Mouse (Mus musculus): ENCODE data around the gene Ntrk2.
A peak's percentile ranks its signal among the peaks of the same experiment; 100 is the strongest.

Ntrk2 gene

DNA sequence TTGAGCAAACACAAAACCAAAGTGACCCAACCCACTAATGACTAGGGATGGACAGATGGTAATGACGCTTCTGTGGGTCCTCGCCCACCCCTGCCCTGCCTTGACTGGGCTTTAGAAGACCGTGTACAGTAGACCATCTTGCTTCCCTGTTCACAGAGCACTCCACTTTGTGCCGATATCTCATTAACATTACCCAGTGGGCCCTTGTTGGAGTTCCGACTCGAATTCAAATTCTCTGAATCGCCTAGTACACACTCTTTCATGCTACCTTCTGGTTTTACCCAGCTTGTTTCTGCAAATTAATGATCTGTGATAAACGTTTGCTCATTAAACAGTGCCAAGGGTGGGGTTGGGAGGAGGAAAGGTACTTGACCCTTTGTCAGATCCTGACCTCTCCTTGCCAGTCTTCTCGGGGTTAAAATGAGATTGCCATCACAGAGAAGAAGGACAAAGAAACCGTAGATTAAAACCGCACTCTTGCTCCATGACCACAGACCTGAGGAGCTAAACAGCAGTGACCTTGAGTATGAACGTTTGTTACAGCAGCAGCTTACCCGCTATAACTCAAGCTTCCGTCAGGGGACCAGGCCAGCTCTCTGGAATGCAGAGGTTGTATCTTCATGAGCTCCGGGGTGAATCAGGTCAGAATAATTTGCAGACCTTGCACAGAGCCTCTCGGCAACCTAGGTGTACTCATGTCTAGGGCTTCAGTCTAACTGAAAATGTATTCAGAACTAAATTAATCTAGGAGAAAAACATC, 234.0 kb downstream of the Ntrk2 start:
- DNase-seq (ENCODE audit: low read depth, low spot score), result no peak

DNA sequence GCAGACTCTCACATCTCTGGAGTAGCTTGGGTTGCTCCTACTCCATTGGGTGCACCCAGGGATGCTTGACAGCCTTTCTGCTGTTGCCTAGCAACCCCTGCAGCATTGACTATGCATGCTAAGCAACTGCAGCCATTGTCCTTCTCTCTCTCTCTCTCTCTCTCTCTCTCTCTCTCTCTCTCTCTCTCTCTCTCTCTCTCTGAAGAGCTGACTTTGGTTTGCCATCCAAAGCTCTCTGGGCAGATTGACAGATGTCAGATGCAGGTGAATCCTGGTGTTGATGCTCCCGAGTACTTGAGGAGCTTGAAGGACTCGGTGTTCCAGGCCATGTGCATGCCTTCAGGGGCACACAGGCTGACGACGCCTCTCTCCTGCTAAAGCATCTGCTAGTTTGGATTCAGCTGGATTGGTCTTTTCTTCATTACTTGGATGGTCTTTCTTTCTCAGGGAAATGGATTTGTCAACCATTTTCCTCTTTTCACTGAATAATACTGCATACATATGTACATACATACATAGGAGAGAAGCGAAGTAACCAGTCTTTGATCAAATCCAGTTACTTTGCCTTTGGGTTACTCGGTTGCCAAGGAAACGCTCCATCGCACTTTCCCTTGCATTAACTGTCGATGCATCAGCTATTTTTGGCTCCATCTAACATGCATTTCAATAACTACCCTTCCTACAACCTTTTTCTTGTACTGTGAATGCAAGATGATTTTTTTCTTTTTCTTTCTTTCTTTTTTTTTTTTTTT, 234.8 kb downstream of the Ntrk2 start:
- no peak for DNase-seq (ENCODE audit: low read depth, low spot score)

DNA sequence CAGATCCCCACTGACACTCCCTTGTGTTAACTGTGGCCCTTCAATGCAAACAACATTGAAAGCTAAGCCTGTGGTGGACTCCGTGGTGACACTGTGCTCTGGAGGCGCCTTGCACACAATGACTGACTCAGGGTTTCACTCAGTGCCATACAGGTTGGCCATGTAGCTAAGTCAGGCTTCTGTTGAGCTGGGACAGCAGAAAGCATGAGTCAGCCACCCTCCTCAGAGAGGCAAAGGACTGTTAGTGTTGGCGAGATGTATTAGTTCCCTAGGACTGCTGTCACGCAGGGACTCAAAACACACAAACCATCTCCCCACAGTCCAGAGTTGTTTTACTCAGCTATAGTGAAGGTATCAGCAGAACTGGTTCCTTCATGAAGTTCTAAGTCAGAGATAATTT, 245.8 kb downstream of the Ntrk2 start:
- DNase-seq (ENCODE audit: low read depth, low spot score), result no peak

DNA sequence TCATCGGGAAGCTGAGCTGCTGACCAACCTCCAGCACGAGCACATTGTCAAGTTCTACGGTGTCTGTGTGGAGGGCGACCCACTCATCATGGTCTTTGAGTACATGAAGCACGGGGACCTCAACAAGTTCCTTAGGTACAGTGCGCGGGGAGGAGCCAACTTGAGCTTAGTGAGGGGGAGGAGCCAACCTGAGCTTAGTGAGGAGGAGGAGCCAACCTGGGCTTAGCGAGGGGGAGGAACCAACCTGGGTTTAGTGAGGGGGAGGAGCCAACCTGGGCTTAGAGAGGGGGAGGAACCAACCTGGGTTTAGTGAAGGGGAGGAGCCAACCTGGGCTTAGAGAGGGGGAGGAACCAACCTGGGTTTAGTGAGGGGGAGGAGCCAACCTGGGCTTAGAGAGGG, 248.0 kb downstream of the Ntrk2 start:
- DNase-seq (ENCODE audit: low read depth, low spot score), result peak; percentile 51

DNA sequence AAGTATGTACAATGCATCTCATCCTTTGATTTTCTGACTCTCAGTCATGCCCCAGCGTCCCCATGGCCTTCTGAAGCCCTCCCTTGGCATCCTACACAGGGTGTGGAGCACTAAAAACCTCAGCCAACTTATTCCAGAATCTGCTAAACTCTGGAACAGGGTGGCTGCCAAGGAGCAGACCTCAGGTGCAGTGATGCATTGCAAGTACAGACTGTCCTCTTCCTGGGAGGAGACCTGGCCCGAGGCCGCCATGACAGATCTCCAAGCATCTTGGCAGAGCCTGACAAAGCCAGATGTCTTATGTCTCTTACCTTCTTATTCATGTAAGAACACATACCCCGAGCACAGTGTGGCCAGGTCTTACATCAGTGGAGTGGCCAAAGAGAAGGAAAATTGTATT, 250.5 kb downstream of the Ntrk2 start:
- DNase-seq (ENCODE audit: low read depth, low spot score), result no peak

DNA sequence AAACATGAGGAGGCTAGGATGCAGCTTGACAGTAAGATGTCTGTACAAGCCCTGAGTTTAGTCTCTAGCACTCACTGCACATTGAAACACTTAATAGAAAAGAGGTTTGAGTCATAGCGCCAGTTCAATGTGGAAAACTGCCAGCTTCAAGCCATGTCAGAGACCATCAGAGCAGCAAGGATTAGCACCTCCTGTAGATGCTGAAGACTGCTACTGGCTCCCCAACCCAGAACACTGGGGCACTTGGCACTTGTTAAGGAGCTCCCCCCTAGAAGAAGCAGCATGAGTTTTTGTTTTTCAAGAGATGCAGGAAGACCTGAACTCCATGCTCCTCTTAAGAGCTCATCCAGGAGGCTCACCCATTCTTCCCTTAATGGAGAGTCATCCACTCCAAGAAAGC, 251.5 kb downstream of the Ntrk2 start:
- no peak for DNase-seq (ENCODE audit: low read depth, low spot score)

DNA sequence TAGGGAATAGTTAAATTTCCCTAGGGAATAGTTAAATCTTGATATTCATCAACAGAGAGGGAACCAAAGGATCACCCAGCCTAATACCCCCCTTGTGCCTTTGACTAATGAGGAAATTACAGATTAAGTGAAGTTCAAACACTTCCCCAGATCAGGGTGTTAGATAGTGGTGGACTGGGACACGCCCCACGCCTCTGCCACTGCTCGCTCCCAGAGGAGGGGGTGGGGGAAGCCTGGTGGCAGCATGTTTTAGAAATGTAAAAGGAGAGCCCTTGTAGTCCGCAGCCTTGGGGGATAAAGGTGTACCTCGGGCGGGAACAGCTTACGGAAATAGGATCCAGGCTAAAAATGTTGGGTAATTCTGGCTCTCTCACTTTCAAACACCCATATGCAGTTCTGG, 252.7 kb downstream of the Ntrk2 start:
- peak; percentile 65 for DNase-seq (ENCODE audit: low read depth, low spot score)

DNA sequence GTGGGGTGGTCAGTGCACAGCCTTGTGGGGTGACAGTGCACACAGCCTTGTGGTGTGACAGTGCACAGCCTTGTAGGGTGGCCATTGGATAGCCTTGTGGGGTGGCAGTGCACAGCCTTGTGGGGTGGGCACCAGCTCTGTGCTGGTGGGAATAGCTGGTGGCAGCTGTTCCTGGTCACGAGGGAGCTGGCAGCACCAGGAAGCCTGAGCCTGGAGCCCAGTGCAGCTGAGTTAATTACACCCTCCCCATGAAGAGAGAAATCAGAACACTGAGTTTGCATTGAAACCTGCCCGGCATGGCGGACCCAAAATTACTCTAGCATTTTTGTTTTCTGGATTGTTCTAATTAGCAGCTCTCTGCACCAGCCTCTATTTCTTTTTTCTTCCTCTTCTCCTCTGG, 259.3 kb downstream of the Ntrk2 start:
- no peak for DNase-seq (ENCODE audit: low read depth, low spot score)

DNA sequence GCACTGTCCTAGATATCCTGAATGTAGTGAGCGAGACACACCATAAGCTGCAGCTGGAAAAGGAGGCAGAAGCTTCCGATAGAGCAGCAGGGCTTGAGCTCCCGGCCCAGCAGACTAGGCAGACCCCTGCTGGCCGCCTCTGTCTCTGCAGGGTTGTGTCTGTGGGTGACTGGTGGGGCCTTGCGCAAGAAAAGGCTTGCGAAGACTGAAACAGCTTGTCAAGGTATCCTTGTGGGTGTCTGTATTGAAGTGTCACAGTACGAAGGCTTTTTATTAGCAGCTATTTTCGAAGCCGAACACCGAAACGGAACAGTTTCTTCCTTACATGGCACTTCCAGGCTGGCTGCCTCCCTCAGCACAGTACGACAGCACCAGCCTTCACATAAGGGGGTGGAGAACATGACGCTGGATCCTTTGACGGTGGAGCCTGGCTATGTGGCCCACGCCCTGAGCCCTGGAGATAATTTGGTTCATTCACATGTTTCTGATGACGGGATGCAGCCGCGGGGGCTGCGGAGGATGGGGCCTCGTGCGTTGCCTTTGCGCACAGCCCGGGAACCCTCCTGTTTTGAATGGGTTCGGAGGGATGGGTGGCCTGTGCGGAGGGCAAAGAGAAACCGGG, 267.4 kb downstream of the Ntrk2 start:
- peak; percentile 77 for DNase-seq (ENCODE audit: low read depth, low spot score)

DNA sequence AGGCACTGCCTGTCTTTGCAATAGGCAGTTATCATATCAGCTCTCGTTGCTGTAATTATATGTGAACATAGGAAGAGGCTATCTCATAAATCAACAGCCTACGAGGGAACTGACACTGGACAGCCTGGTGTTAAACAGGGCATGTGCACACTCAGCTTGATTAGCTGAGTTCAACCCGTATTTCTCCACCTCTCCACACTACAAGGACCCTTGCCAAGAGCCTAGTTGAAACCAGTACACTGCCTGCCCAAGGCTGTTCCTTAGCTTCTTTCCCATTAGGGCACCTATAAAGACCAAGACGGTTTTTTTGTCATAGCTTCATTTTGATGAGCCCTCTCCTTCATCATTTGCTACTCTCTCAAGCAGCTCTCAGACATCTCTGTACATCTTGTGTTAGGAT, 270.1 kb downstream of the Ntrk2 start:
- DNase-seq (ENCODE audit: low read depth, low spot score), result no peak

DNA sequence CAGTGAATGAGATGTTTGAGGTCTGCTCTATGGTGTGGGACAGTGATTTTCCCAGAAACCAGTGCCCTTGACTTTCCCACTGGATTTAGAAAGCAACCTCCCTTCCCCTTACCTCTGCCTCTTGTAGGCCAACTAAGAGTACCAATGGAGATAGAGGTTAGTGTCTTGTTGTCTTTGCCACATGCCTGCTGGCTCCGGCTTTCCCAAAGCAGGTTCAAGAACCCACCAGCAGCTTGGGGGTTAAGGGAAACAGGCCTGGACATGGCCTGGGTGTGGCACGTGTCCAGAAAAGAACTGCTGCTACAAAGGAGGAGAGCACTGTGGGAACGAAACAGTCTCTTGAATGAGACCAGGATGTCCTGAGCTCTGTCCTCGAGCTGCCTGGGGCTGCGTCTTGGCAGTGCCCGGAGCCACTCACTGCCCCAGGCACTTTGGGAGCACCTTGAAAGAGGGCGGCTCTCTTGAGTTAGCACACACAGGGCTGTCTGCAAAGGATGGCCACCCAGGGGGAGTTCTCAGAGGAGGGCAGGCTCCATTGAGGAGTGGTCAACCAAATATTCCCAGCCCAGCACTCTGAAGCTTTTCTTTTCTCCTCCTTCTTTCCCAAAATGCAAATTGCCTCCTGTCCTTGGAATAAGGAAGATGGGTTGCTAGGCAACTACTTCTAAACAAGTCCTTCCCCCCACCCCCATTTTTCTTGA, 273.5 kb downstream of the Ntrk2 start:
- DNase-seq (ENCODE audit: low read depth, low spot score), result no peak

DNA sequence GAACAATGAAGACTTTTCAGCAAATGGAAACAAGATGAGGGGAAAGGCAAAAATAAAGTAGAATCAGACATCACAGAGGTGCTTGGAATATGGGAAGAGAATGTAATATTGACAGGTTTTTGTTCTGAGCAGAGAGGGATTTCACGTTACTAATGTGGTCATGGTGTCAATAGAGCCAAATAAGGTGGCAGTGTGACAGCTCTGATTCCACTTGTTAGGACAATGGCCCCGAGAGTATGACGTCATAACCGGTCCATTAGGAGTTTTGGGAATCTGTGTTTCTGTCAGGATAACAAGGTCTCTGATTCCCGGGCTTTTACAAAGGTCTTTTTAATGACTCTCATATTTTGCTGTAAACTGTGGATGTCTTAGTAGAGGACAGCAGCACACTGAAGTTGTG, 274.1 kb downstream of the Ntrk2 start:
- no peak for DNase-seq (ENCODE audit: low read depth, low spot score)

DNA sequence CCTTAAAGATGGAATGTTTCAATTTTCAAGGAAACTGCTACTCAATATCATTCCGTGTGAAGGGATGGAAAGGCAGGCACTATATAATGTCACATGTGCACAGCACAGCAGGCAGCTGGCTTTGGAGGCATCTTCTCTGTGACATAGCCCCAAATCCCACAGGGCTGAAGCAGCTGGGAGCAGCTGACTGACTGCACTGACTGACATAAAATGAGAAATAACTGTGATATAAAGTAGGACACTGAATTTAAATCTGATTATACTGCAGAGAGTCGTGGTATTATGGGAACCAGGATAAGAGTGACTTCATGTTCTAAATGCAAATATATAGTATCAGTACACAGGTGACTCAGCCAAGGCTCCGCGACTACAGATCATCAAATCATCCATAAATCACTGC, 282.6 kb downstream of the Ntrk2 start:
- no peak for DNase-seq (ENCODE audit: low read depth, low spot score)

DNA sequence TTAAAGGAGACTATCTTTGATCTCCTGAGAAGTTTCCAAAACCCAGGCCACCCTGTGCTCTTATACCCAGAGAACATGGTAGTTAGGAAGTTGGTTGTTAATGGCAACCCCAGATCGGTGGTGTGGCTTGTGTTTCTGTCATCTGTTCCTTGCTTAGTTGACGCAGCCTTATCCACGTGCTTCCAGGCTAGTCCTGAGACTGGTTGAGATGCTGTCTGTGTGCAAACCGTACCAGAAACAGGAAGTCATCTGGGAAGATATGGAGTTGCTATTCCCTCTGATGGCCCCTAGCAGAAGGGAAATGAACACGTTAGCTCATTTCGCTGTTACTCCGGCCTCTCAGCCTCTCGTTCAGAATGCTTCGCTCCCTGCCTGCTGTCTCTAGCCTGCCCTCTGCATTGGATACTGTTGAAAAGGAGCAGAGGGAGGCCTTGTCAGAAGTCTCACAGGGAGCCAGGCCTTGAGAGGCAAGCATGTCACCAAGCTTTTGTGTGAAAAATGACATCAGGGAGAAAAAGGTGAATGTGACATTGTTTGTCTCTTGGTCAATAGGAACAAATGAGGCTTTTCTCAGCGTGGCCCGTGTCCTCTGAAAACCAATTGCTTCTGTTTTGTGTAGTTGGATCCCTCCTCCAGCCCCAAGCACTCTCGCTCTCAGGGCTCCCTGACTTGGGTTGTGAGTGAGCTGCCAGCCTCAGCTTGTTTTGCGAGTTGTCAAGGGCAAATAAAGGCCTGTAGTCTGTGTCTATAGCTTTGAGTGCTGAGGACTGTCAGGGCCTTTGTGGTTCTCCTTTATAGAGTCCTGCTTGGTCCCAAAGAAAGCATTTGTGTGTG, 285.0 kb downstream of the Ntrk2 start:
- DNase-seq (ENCODE audit: low read depth, low spot score), result no peak

DNA sequence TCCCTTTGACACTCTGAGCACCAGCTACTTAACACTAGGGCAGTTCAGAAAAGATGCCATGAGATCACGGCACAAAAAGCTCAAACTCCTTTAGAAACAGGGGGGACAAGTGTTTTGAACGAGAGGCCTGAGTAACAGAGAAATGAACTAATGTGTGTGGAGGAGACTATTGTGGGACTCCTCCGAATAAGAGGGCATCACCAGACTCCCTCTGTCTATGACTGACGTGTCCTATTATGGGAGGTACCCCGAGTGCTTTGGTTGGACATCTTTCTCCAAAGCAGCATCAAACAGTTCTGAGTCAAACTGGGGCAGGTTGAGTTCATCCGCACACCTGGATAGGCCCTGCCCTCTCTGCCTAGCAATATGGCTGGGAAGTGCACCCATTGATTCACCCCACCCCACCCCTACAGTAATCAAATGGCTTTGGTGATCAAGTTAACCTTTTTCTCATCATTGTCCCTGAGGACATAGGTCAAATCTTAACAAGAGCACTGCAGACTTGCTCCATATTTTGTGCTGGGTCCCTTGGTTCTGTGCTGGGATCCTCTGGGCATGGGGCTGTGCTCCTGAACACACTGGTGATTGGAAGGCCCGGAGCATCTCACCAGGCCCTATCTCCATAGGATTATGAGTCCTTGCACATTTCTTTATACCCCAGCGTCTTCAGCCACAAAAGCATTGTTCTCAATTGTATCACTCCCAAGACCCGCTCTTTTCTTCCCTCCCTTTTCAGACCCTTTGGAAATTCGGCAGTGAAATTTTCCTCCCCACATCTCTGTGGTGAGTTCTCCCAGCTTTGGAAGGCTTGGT, 285.9 kb downstream of the Ntrk2 start:
- DNase-seq (ENCODE audit: low read depth, low spot score), result no peak

DNA sequence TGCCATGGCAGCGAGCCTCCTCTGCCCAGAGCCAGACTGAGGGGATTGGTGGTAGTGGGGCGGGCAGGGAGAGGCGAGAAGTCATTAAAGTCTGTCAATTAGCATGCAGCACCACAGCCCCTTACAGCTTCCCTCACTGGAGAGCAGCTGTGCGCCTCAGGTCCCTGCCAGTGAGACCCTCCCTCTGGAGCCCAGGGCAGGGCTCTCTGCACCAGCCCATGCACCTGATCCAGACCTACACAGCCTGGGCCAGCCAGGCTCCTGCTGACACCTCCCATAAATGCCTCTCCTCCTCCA, 286.4 kb downstream of the Ntrk2 start:
- DNase-seq (ENCODE audit: low read depth, low spot score), result peak; percentile 43

DNA sequence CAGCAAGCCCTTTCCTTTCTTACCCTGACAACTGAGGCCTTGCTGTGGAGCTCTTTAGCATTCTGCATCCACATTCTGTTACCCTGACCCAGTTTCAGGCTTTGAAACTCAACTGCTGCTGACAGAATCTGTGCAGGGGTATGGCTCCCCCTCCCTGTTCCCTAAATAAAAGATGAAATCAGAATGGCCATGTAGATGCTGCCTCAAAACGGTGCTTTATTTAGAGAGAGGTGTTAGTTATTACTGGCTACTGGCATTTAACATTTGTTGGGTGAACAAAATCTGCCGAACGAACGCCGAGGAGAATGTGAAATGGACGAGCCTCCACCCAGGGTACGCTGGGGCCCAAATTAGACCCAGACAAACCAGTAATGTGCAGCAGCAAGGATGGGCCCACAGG, 288.4 kb downstream of the Ntrk2 start:
- DNase-seq (ENCODE audit: low read depth, low spot score), result no peak

DNA sequence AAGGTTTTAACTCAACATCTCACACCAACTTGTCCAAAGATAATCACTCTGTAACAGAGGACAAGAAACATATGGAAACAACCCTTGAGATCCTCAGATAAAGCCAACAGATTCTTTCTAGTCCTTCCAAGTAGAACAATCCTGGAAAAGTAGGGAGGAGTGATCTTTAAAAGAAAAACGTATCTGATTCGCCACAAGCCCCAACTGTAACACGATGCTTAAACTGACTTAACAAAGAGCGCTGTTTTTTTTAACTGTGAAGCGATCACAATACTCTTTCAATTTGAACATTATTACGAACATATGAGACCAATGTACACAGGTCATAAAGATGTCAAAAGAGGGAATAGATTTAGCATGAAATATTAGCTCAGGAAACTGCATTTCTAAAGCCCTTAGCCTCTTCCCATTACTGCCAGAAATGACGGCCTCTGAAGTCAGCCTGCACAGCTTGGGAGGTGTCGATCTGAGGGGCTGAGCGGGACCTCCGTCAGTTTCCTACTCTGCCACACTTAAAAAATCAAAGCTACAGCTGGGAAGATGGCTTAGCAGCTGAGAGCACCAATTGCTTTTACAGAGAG, 289.5 kb downstream of the Ntrk2 start:
- no peak for DNase-seq (ENCODE audit: low read depth, low spot score)

DNA sequence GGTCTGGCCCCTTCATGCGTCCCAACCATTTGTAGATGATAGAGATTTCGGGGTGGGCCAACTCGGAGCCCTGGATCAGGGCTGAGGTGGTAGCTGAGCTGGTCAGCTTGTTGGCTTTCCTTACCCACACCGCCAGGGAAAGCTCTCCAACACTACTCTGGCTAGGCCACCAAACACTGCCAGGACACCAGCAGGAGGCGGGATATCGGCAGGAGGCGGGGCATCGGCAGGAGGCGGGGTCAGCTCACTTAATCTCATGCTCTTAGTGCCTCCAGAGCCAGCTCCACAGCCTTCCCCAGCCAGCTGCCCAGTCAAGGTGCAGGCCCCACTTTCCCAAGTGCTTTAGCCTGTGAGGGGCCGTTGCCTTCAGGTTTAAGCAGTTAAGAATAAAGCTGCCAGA, 293.7 kb downstream of the Ntrk2 start:
- peak; percentile 17 for DNase-seq (ENCODE audit: low read depth, low spot score)

DNA sequence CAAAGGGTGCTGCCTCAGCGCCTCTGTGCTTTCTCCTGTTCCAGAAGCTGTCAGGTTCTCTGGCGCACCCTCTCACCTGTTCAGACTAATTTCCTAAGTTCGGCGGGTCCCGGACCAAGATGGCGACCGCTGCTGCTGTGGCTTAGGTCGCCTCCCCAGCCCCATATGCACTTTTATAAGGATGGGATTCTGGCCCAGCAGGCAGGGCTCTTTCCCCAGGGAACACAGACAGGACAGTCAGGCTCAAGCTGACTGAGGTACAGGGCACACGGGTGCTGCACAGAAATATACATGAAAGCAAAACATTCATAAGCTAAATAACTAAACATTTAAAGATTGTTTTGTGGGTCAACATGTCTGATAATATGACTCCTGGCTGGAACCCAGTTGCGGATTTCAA, 301.4 kb downstream of the Ntrk2 start:
- peak; percentile 20 for DNase-seq (ENCODE audit: low read depth, low spot score)

Measured in ES-CJ7 (cell line).